Mouse (Mus musculus) CD4-positive helper T cell, adult 2 months (primary cell): ENCODE measurements around the gene Ssu2.

Source experiments
- DNase-seq: peaks from one replicate; pipeline ENCODE4 v3.0.0-alpha.2; 2012; ENCODE audit warnings: low read depth, missing footprints, low spot score

The Ssu2 gene

GRCm38 (mm10) chr6:112350452-112350851, 37.4 kb downstream of the Ssu2 start:
- no peak for DNase-seq

GRCm38 (mm10) chr6:112339016-112339415, 48.8 kb downstream of the Ssu2 start:
- DNase-seq = no peak

GRCm38 (mm10) chr6:112337667-112338066, 50.2 kb downstream of the Ssu2 start:
- DNase-seq = no peak

- peak; percentile 7 for DNase-seq
Observed at GRCm38 (mm10) chr6:112333930-112334329, 53.9 kb downstream of the Ssu2 start.

GRCm38 (mm10) chr6:112331223-112331598, 56.6 kb downstream of the Ssu2 start:
- DNase-seq = no peak

- no peak for DNase-seq
Observed at GRCm38 (mm10) chr6:112330520-112331222, 57.2 kb downstream of the Ssu2 start.

GRCm38 (mm10) chr6:112327793-112328192, 60.0 kb downstream of the Ssu2 start:
- DNase-seq = no peak

GRCm38 (mm10) chr6:112325213-112325612, 62.6 kb downstream of the Ssu2 start:
- no peak for DNase-seq

GRCm38 (mm10) chr6:112322916-112323315, 64.9 kb downstream of the Ssu2 start:
- DNase-seq = no peak

GRCm38 (mm10) chr6:112320679-112321078, 67.1 kb downstream of the Ssu2 start:
- no peak for DNase-seq

- no peak for DNase-seq
Observed at GRCm38 (mm10) chr6:112319449-112319848, 68.4 kb downstream of the Ssu2 start.

GRCm38 (mm10) chr6:112311385-112311784, 76.4 kb downstream of the Ssu2 start:
- no peak for DNase-seq

GRCm38 (mm10) chr6:112309330-112309938, 78.4 kb downstream of the Ssu2 start:
- DNase-seq = no peak
